Mouse (Mus musculus): ENCODE measurements around the gene Setdb2.

Setdb2 gene

GRCm38 (mm10) chr14:59370348-59371068, 70.2 kb downstream of the Setdb2 start:
- DNase-seq (ENCODE audit: extremely low spot score), result no peak

GRCm38 (mm10) chr14:59366386-59367105, 74.1 kb downstream of the Setdb2 start:
- no peak for DNase-seq (ENCODE audit: extremely low spot score)

GRCm38 (mm10) chr14:59365244-59365644, 75.4 kb downstream of the Setdb2 start, which contains the start of gene Phf11d:
Gene Phf11d, minus strand, starts transcription at chr14:59365470.
- no peak for DNase-seq (ENCODE audit: extremely low spot score)
